Mouse (Mus musculus) heart, adult 8-10 months (tissue): Measurements from ENCODE around the gene Cdipt. TPM values are rescaled to one million over a fixed set of nuclear protein-coding genes. Genes with fewer than 3 reads are reported as not detected.

Experiments
- DNase-seq: peaks from one replicate; pipeline ENCODE4 v3.0.0; 2022; ENCODE audit warnings: low spot score
- total RNA-seq, 4 experiments: library from RNA; stranded (reverse); gene quantifications; 2 replicates each; pipeline ENCODE4 v1.2.4; 2022

The Cdipt gene
- 10 to 100 TPM; 45.9 to 53.7 (median 50.7) TPM for total RNA-seq

DNA sequence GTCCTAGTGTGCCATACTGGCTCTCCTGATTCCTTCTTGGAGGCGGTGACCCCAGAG is at the start of gene Cdipt:
Gene Cdipt (plus strand): TSS at position 22 of the 57 bp plus-strand sequence.
- no peak for DNase-seq

DNA sequence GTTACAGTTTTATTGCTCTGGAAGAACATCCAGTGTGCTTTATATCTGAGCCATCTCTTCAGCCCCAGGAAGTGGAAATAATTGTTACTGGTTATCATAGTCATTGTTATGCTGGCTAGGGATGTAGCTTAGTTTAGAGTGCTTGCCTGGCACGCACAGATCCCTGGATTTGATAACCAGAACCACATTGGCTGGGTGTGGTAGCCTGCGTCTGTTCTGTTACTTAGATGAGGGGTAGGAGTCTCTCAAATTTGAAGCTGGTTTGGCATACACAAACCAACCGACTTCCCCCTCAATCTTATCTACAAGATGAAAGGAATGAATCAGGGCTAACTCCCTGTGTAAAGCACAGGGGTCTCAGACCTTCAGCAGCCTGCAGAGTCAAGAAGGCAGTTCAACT is 49.4 kb upstream of the Cdipt start:
- DNase-seq = no peak

DNA sequence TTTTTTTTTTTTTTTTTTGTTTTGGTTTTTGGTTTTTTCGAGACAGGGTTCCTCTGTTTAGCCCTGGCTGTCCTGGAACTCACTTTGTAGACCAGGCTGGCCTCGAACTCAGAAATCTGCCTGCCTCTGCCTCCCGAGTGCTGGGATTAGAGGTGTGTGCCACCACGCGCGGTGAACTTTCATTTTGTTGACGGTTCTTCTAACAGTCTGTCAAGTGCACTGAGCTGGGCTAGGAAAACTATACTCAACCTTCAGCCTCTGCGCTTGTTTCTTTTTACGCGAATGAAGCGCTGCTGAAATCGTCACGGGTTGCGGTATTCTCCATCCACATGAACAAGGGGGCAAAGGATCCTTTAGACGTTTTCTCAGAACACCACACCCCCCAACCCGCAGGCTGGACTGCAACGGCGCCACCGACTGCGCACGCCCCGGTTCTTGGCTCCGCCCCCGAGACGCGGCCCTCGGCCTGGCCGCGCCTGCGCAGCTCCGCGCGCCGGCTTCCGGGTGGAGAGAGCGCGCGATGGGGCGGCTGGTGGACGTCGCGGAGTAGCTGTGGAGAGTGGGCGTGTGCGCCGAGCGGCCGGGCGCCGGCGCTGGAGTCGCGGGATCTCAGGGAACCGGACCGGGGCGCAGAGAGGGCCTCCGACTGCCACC is 47.2 kb upstream of the Cdipt start, which contains the start of gene Kctd13:
Gene Kctd13 (plus strand): TSS at position 496 of the 654 bp plus-strand sequence.
- peak; percentile 91 for DNase-seq

DNA sequence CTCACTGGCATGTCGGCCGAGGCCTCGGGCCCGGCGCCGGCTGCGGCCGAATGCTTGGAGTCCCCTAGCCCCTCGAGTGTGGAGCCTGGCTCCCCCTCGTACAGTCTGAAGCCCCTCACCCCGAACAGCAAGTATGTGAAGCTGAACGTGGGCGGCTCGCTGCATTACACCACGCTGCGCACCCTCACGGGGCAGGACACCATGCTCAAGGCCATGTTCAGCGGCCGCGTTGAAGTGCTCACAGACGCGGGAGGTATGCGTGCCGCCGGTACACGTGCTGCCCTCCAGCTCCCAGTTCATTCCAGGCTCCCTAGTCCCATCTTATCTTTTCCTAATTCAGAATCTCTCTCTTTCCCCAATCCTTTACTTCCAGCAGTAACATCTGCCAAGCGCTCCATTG is 46.7 kb upstream of the Cdipt start:
- no peak for DNase-seq

DNA sequence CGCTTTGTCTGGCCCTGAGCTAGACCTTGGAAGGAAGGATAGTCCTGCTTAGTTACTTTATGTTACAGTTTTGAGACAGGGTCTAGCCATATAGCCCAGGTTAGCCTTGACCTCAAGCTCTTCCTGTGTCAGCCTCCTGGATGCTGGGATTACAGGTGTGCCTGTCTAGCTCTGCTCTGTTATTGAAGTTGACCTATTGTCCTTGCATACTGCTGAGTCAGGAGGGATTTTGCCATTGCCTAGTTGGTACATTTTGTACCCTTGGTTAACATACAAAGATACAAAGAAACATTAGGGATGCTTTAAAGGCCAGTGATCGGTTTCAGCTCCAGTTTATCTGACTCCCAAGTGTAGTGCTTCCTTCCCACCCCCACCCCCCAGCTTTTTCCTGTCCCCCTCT is 43.1 kb upstream of the Cdipt start:
- no peak for DNase-seq

DNA sequence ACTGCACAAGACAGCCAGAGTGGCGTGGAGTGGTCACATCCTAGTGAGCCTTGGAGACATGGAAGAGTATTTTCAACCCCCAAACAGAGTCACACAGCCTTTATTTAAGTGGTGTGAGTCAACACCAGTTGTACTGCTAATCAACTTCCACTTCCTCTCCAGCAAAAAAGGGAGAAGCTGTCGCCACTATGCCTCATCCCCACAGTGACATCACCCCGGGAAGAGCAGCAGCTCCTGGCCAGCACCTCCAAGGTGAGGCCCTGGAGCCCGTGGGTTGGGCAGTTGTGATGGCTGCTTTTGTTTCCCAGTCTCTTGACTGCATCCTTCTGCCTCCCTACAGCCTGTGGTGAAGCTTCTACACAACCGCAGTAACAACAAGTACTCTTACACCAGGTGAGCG is 34.5 kb upstream of the Cdipt start:
- no peak for DNase-seq

DNA sequence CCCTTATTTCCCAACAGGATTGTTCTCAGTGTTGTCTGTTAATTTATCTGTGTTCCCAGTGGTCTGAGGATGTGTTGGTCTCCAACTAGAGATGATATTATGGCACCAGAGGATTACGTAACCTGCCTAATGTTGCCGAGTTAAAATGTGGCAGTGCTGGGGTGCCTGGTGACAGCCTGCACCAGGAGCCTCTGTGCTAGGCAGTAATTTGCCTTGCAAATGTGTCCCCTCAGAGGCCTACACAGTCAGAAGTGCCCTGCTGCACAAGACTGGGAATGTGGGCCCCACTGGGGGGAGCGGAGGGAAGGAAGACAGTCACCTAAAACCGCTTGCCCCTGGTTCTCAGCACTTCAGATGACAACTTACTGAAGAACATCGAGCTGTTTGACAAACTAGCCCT is 33.9 kb upstream of the Cdipt start:
- no peak for DNase-seq

DNA sequence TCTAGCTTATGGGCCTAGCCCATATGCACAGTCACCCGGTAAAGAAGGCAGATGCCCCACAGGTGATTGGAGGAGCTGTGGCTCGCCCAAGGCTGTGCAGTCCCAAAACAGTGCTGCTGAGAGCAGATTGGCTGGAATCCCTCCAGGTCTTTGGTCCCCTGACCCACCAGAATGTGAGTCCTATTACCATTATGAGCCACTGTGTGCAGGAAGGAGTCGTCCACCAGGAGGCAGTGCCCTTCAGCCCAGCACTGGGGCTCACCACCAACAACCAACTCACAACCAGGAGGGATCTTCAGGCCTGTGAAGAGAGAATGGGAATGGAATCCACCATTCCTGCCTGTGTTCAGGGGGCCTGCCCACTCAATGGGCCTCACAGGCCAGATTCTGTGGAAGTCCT is 29.2 kb upstream of the Cdipt start:
- no peak for DNase-seq

DNA sequence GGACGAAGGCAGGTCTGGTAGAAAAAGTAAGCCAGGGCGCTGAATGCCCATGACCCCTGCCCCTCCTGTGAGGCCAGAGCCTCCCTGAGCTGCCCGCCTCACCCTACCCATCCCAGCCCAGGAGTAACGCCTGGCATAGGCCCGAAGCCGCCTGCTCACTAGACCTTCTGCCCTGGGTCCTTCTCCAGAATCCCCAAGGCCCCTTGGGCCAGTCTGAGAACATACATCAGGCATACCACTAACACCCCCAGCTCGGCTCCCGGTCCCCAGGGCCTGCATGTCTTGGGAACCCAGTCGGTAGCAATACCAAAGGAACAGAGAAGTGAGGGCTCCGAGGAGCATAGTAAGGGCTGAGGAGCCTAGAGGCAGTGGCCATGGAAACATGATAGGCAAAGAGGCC is 27.1 kb upstream of the Cdipt start:
- no peak for DNase-seq

DNA sequence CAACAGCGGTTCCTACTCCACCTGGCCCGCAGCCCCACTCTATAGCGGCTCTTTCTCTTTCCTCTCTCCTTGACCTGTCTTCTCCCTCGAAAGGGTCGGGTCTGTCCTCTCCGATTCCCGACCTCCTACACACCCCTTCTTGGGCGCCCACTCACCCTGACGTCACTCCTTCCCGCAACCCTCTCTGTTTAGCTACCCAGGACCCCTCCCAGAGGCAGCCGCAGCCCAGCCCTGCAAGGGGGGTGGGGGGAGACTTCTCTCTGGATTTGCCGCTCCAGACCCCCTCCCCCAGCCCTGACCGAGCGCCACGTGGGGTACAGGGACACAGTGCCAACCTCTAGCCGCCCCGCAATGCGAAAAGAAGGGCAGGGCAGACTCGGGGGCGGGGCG is 26.3 kb upstream of the Cdipt start, which contains the start of gene Asphd1:
Gene Asphd1 (minus strand): TSS at position 180 of the 390 bp plus-strand sequence.
- DNase-seq = peak; percentile 6

DNA sequence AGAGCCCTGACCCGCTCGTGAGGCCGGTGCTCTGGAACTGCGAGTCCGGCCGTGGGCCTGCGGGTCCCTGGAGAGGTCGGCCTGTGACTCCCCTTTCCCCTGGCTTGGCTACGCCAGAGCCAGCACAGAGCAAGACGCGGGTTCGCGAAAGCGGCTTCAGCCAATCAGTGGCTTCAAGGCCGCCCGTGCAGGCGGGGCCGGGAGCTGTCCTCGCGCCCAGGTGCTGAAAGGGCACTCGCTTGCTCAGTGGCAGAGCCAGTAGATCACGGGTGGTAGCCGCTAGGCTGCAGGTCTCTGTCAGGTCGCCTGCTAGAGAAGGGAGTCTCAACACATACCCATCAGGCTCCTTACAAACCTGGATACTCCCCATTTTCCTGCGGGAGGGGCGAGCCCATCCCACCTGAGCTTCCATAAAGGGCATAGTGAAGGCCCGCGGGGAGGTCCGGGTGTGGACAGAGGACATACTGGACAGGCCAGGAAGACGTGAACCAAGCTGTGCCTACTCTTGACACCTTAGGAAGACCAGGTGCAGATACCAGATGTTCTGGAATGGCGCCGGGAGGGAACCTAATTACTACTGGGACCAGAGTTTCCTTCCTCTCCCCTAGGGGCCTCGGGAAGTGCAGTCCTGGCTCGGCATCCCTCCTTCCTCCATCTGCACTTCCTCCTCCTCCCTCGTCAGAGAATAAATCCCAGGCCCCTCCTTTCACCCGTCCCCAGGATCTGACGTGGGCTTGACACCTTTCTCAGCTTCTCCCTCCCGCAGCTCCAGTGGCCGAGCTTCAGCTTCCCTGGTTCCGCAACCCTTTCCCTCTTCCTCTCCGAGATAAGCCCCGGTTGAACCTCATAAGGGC is 25.7 kb upstream of the Cdipt start, which contains the start of gene Sez6l2:
Gene Sez6l2 (plus strand): TSS at position 771 of the 854 bp plus-strand sequence.
- peak; percentile 77 for DNase-seq

DNA sequence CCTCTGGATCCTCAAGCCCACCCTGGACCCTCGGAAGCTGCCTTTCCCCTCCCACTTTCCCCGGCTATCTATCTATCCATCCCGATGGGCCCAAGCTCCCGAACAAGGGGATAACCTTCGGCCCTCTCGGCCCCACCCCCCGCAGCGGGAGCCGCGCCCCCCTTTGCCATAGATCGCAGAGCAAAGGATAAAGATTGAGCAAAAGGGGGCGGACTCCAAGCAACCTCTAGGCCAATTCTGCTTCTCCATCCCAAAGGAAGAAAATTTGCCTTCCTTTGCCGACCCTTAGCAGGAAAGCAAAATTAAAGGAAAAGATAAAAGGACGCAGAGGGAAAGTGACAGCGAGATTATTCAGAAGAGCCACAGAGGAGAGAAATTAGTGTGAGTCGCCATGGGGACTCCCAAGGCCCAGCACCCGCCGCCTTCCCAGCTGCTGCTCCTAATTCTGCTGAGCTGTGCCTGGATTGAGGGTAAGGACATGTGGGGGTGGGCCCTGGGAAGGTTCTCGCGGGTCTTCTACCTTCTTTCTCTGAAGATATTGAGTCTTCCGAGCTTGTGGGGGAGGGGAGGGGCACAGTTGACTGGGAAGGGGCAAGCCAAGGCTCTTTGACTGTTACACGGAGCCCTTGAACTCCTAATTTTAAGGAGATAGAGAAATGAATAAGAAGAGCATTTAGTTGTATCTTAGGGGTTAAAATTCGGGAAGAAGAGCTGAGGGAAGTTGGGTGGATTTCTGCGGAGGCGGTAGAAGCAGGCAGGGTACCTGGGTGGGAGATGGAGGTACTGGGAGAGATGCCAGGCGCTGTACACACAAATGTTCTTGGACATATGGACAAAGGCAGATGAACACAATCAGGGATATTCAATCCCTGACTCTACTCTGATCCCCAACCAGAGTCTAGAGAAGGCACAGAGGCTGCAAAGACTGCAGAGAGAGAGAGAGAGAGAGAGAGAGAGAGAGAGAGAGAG is 24.8 kb upstream of the Cdipt start:
- DNase-seq = no peak

DNA sequence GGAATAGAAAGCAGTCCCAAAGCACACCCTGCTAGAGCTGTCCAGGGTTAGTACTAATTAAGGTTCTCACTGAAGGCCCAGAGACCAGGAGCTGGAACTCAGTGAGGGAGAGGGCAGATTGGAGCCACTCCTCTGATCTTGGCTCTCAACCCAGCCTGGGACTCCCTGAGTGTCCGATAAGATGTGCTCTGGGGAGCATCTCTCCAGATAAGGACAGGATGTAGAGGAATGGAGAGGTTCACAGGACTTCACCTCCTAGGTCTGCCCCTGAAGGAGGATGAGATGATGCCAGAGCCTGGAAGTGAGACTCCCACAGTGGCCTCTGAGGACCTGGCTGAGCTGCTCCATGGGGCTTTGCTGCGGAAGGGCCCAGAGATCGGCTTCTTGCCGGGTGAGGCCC is 24.0 kb upstream of the Cdipt start:
- DNase-seq = no peak

DNA sequence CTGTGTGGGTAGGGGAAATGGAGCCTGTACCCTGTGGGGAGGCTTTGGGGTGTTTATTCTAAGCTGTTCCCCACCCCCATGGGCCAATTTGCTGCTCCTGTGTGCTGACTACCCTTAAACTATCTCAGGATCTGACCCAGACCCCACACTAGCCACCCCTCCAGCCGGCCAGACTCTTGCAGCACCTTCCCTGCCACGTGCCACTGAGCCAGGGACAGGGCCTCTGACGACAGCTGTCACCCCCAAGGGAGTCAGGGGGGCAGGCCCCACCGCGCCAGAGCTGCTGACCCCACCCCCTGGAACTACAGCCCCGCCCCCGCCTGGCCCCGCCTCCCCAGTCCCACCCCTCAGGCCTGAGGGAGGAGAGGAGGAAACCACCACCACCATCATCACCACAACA is 23.1 kb upstream of the Cdipt start:
- no peak for DNase-seq

DNA sequence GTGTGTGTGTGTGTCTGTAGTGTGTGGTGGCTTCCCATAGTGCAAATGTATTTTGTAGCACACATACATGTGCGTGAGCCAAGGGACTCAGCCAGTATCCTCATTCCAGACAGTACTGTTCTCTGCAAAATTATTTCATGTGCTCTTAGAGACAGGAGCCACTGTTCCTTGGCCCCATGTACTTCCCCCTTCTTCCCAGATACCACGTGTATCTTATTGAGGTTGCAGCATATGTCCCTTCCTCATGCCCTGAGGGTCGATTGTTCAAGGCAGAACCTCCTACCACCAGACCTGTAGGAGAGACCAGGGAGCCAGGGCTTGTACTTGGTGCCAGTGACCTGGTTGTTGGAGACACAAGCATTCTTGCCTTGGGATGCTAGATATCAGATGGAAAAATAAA is 20.6 kb upstream of the Cdipt start:
- DNase-seq = no peak

DNA sequence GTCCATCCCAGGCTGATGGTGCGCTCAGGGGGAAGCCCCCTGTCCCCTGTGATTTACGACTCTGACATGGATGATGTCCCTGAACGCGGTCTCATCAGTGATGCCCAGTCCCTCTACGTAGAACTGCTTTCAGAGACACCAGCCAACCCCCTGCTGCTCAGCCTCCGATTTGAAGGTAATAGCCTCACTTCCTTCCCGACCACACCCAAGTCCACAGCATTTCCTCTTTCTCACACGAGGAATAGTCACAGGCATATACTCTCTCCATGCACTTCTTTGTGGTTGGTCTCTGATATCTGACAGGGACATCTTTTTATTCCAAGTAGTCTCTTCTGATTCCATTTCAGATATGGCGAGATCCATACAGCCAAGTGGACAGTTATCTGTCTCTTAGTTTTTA is 15.9 kb upstream of the Cdipt start:
- DNase-seq = no peak

DNA sequence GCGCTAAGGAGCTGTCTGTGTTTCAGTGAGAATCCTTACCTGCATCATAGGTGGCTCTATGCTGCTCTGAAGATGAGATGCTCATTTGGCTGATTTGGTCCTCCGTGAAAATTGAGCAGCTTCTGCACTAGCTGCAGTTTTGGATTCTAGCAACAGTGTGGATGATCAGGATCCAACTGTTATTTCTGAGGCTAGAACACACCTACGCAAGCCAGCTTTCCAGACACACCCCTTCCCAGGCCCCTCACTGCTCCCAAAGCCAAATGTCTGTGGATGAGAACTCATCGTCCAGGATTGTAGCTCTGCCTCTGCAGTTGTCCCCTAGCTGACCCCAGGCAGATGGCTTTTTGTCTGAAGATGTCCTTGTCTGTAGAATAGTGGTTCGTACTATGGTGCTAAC is 14.6 kb upstream of the Cdipt start:
- no peak for DNase-seq

DNA sequence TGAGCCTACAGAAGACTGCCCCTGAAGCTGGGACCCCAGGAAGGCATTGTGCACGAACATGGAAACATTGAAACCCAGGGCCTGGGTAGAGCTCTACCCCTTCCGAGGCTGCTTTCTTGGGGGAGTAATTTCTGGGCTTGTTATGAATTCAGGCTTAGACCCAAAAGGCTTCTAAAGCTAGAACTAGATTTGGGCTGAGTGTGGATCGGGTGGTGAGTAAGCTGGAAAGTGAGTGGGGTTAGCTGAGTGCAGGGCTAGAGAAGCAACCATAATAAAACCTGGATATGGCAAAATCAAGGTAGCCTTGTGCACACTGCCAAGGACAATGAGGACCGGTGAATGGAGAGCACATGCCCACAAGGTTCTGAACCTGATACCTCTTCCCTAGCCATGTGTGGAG is 13.7 kb upstream of the Cdipt start:
- no peak for DNase-seq

DNA sequence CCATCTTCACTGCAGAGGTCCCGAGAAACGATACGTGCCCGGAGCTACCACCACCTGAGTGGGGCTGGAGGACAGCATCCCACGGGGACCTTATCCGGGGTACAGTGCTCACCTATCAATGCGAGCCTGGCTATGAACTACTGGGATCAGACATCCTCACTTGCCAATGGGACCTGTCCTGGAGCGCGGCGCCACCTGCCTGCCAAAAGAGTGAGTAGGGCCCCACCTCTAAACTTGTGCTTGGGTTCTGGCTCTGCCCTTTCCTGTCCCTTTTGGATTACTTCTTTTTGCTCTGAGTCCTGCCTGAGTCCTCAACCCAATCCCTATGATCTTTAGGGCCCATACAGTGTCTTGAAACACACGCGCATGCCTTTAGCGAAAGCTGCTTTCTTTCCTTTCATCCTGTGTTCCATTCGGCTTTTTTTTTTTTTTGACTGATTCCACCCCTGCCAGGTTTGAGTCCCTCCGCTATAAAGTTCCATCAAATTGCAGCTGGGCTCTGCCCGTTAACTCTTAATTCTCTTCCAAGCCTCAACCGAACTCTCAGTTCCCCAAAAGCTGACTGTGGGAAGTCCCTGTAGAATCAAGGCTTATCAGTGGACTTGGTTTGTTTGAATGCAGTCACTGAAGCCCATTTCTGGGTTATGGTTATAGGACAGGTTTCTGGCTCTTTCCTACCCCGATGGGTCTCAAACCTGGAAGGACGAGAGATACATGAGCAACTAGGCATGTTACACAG is 12.0 kb upstream of the Cdipt start:
- no peak for DNase-seq

DNA sequence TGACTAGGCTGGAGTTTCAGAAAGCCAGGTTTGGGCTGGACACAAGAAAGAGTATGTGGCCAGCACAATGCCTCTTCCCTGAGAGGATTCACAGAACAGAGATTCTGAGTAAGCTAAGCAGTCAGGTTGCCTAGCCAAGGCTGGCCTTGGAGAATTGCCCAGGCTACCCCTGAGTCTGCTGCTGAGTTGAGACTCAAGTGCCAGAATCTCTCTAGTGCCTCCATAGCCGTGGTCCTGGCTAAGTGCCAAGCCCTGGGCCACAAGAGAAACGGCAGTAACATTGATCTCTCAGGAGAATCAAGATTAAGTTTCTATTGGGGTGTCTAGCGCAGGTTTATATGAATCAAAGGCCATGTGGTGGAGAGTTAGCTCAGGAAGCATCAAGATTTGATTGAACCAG is 10.1 kb upstream of the Cdipt start:
- DNase-seq = no peak

DNA sequence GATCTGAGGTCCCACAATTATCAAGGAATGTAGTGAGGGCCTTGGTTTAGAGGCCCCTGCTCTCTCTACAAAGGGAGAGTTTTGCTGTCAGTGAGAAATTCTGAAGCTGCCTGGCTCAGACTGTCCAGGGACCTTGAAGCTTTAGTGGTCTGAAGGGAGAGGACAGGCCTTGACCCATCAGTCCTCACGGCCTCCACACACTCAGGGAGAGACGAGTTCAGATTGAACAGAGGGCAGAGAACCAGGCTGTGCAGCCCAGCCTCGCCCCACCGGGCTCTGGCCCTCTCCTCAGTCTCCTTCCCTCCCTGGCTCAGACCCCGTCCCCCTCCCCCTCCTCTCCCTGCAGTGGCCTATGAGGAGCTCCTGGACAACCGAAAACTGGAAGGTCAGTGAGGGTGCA is 8.4 kb upstream of the Cdipt start:
- DNase-seq = no peak

DNA sequence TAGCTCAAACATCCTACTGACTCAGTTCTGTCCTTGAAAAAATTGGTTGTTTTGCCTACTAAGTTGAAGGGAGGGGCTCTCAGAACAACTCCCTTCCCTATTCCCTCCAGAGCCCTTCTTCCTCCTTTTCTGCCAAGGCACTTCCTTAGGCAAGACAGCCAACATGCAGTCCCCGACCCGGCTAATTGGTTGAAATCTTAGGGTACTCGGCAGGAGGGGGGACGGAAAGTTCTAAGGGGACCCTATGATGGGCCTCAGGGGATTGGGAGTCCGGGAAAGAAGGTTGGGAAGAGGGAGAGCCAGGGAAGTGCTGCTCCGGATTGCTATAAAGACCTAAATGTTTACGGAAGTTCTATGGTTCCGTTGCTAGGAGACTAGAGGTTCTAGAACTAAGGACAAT is 221 bp upstream of the Cdipt start:
- peak; percentile 64 for DNase-seq
